Mouse (Mus musculus): Measurements from ENCODE around the gene Layn.

The Layn gene

GRCm38 (mm10) chr9:51032785-51033529 is 43.9 kb downstream of the Layn start:
- no peak for ATAC-seq (ENCODE audit: low TSS enrichment)

- ATAC-seq (ENCODE audit: low TSS enrichment), result no peak
These were observed 44.6 kb downstream of the Layn start for GRCm38 (mm10) chr9:51032291-51032690.

- ATAC-seq (ENCODE audit: low TSS enrichment), result no peak
These were observed 45.3 kb downstream of the Layn start for GRCm38 (mm10) chr9:51031603-51032002.

GRCm38 (mm10) chr9:51030147-51030546 is 46.7 kb downstream of the Layn start:
- ATAC-seq (ENCODE audit: low TSS enrichment), result no peak

- ATAC-seq (ENCODE audit: low TSS enrichment), result no peak
These were observed 49.9 kb downstream of the Layn start for GRCm38 (mm10) chr9:51026952-51027351.

GRCm38 (mm10) chr9:51021123-51021795 is 55.6 kb downstream of the Layn start:
- no peak for ATAC-seq (ENCODE audit: low TSS enrichment)

- ATAC-seq (ENCODE audit: low TSS enrichment), result no peak
These were observed 56.5 kb downstream of the Layn start for GRCm38 (mm10) chr9:51020351-51020750.

GRCm38 (mm10) chr9:51019670-51020069 is 57.2 kb downstream of the Layn start:
- no peak for ATAC-seq (ENCODE audit: low TSS enrichment)

GRCm38 (mm10) chr9:51015732-51016131 is 61.2 kb downstream of the Layn start:
- ATAC-seq (ENCODE audit: low TSS enrichment), result no peak

GRCm38 (mm10) chr9:51013644-51014043 is 63.2 kb downstream of the Layn start:
- no peak for ATAC-seq (ENCODE audit: low TSS enrichment)

GRCm38 (mm10) chr9:51009656-51009950 is 67.3 kb downstream of the Layn start:
- no peak for ATAC-seq (ENCODE audit: low TSS enrichment)

GRCm38 (mm10) chr9:51008841-51009655 is 67.8 kb downstream of the Layn start, which contains the start of gene Sik2:
Gene Sik2 (minus strand): TSS chr9:51009073.
- peak; percentile 89 for ATAC-seq (ENCODE audit: low TSS enrichment)

- ATAC-seq (ENCODE audit: low TSS enrichment), result peak; percentile 48
These were observed 68.6 kb downstream of the Layn start for GRCm38 (mm10) chr9:51008068-51008840.

GRCm38 (mm10) chr9:51007726-51008067 is 69.2 kb downstream of the Layn start:
- no peak for ATAC-seq (ENCODE audit: low TSS enrichment)

GRCm38 (mm10) chr9:51006846-51007245 is 70.0 kb downstream of the Layn start:
- no peak for ATAC-seq (ENCODE audit: low TSS enrichment)
